Mouse (Mus musculus) megakaryocyte, embryonic 14.5 days (primary cell): ENCODE measurements around the gene Eps8l1. TPM values are rescaled to one million over a fixed set of nuclear protein-coding genes. Genes with fewer than 3 reads are reported as not detected.

Experiments
- H3K27me3 ChIP-seq: replicated peaks from 2 replicates; pipeline ENCODE3; 2012; ENCODE audit warnings: inconsistent platforms
- H3K36me3 ChIP-seq: replicated peaks from 2 replicates; pipeline ENCODE3; 2012; ENCODE audit warnings: low read length, inconsistent platforms, mixed read lengths
- H3K4me1 ChIP-seq: 2 replicates; pipeline ENCODE4 v1.6.1; 2012; ENCODE audit warnings: inconsistent platforms
- H3K4me3 ChIP-seq: replicated peaks from 2 replicates; pipeline ENCODE3; 2012; ENCODE audit warnings: moderate library complexity, mild to moderate bottlenecking, inconsistent platforms
- H3K9me3 ChIP-seq: 2 replicates; pipeline ENCODE4 v1.6.1; 2012; ENCODE audit warnings: inconsistent platforms
- FLI1 ChIP-seq: IDR thresholded peaks from 2 replicates; pipeline ENCODE4 v1.6.1; 2012; ENCODE audit warnings: low read length, inconsistent platforms, mixed read lengths
- GATA1 ChIP-seq: IDR thresholded peaks from 3 replicates; pipeline ENCODE4 v1.6.1; 2012; ENCODE audit warnings: mixed read lengths, low read length, inconsistent platforms, borderline replicate concordance
- polyA plus RNA-seq: library from polyadenylated mRNA; stranded (reverse); fragments of >175 nt; gene quantifications from 2 replicates; pipeline ENCODE4 v1.2.3, GENCODE M21; 2012; ENCODE audit warnings: low replicate concordance; ENCODE audit not compliant: insufficient read depth

The Eps8l1 gene
- polyA plus RNA-seq, 1 experiment = not detected

GRCm38 (mm10) chr7:4508062-4508738 is 47.7 kb downstream of the Eps8l1 start:
- Histone ChIP-seq H3K27me3 (no peaks in the 10 kb centered on the region), H3K36me3 (peaks cover 2% of the 10 kb centered on the region), H3K9me3 (no peaks in the 10 kb centered on the region), H3K4me1 (peaks cover 80% of the 10 kb centered on the region), H3K4me3 (peak overlapping the region; percentile 73)
- TF ChIP-seq FLI1 (no peak), GATA1 (no peak)

GRCm38 (mm10) chr7:4508739-4509116 is 48.3 kb downstream of the Eps8l1 start:
- H3K4me1 ChIP-seq = peaks cover 80% of the 10 kb centered on the region
- TF ChIP-seq FLI1 (no peak), GATA1 (no peak)
- H3K4me3 ChIP-seq = peak overlapping the region; percentile 73

GRCm38 (mm10) chr7:4509863-4510608 is 49.6 kb downstream of the Eps8l1 start:
- H3K36me3 ChIP-seq = peaks cover 2% of the 10 kb centered on the region
- no peaks in the 10 kb centered on the region for H3K9me3 ChIP-seq
- no peaks in the 10 kb centered on the region for H3K27me3 ChIP-seq
- H3K4me1 ChIP-seq = peaks cover 72% of the 10 kb centered on the region
- peak overlapping the region; percentile 62 for H3K4me3 ChIP-seq
- TF ChIP-seq FLI1 = no peak
- TF ChIP-seq GATA1 = no peak

More at GRCm38 (mm10) chr7:4508739-4509116, 48.3 kb downstream of the Eps8l1 start:
- Histone ChIP-seq H3K9me3 (no peaks in the 10 kb centered on the region), H3K27me3 (no peaks in the 10 kb centered on the region), H3K36me3 (peaks cover 2% of the 10 kb centered on the region)

GRCm38 (mm10) chr7:4511489-4512224 is 51.2 kb downstream of the Eps8l1 start:
- Histone ChIP-seq H3K36me3 (peaks cover 2% of the 10 kb centered on the region), H3K4me3 (no peak overlapping the region), H3K27me3 (no peaks in the 10 kb centered on the region), H3K9me3 (no peaks in the 10 kb centered on the region), H3K4me1 (peaks cover 69% of the 10 kb centered on the region)
- TF ChIP-seq GATA1 (no peak), FLI1 (no peak)

- no peaks in the 10 kb centered on the region for H3K9me3 ChIP-seq
- H3K4me3 ChIP-seq = peak overlapping the region; percentile 40
- H3K4me1 ChIP-seq = peaks cover 68% of the 10 kb centered on the region
- TF ChIP-seq GATA1 (no peak), FLI1 (no peak)
- H3K36me3 ChIP-seq = peaks cover 2% of the 10 kb centered on the region
- H3K27me3 ChIP-seq = no peaks in the 10 kb centered on the region
Observed at GRCm38 (mm10) chr7:4513236-4513635, 52.8 kb downstream of the Eps8l1 start.

DNA sequence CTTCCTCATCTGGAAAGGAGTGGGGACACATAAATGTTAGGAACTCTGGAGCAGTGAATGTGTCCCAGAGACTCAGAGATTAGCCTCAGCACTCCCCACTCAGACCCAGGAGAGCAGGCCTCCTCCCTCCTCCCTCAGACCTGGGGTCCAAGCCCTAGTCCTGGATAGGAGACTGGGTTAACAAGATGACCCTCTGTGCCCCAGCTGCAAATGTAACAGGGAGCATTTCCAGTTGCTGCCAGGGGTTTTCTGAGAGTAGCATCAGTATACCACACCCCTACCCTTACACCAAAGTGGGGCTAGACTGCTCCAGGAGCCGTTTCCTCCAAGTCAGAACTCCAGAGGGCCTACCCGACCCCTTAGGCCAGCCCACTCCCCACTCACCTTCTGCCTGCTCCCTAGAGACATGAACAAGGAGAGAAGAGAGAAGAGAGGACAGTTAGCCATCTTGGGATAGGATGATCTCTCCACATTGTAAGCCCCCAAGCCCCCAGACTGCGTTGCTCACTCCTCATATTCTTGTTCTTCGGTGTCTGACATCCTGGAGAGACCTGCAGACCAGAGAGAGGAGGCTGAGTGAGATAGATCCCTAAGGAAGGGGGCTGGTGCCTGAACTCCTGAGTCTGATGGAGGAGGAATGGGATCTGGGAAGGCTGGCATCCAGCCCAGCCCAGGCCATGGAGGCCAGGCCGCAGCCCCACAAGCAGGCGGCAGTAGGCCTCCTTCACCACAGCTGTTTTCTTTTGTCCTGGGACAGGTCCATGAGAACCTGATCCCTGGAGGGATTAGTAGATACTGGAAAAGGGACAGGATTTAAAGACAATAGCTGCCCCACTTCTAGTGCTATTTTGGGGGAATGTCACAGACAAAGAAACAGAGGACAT is 53.6 kb downstream of the Eps8l1 start:
- Histone ChIP-seq H3K27me3 (no peaks in the 10 kb centered on the region), H3K4me1 (peaks cover 65% of the 10 kb centered on the region), H3K4me3 (no peak overlapping the region)

GRCm38 (mm10) chr7:4515853-4516252 is 55.4 kb downstream of the Eps8l1 start:
- peaks cover 2% of the 10 kb centered on the region for H3K36me3 ChIP-seq
- peaks cover 58% of the 10 kb centered on the region for H3K4me1 ChIP-seq
- no peaks in the 10 kb centered on the region for H3K9me3 ChIP-seq
- H3K4me3 ChIP-seq = no peak overlapping the region
- H3K27me3 ChIP-seq = peaks cover 4% of the 10 kb centered on the region
- TF ChIP-seq FLI1 (no peak), GATA1 (no peak)

More for the DNA sequence above, 53.6 kb downstream of the Eps8l1 start:
- Histone ChIP-seq H3K36me3 (peaks cover 2% of the 10 kb centered on the region), H3K9me3 (no peaks in the 10 kb centered on the region)
- no peak for TF ChIP-seq FLI1
- TF ChIP-seq GATA1 = no peak

GRCm38 (mm10) chr7:4516332-4517050 is 56.0 kb downstream of the Eps8l1 start, which contains the start of gene Tnnt1:
Gene Tnnt1 (minus strand): TSS chr7:4516382.
- Histone ChIP-seq H3K4me1 (peaks cover 64% of the 10 kb centered on the region), H3K27me3 (peaks cover 7% of the 10 kb centered on the region), H3K36me3 (peaks cover 1% of the 10 kb centered on the region), H3K9me3 (no peaks in the 10 kb centered on the region), H3K4me3 (peak within 1 kb of the TSS; percentile 23)
- TF ChIP-seq GATA1 = no peak
- no peak for TF ChIP-seq FLI1
